Mouse (Mus musculus) bone marrow macrophage, adult 2 months (primary cell): ENCODE measurements around the gene Dclk1.

ENCODE experiments used
- CTCF ChIP-seq: IDR thresholded peaks from 2 replicates; pipeline ENCODE4 v1.5.1; 2012; ENCODE audit warnings: low read depth, mild to moderate bottlenecking, low read length, moderate library complexity
- POLR2A ChIP-seq: IDR thresholded peaks from 2 replicates; pipeline ENCODE4 v1.6.1; 2012; ENCODE audit warnings: mild to moderate bottlenecking, low read depth, low read length, borderline replicate concordance

DNA sequence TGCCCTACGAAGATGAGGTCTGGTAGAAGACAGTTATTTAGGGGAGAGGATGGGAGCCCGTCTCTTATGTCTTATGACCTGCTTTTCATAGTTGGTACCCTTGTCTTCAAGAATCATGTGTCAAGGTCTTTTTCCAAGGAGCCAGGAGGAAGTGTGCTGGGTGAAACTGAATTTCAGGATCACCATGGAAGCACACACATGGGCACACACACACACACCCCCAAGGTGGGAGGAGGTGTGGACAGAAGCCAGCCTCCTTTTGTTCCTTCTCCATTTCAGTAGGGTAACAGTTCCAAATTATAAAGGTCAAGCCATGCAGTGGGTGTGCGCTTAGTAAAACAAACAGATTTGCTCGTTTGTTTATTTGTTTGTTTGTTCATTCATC, 330.1 kb downstream of the Dclk1 start:
- TF ChIP-seq POLR2A (no peak), CTCF (no peak)
